Mouse (Mus musculus) heart, embryonic 11.5 days (tissue): ENCODE results near the gene Zfp628. TPM values are rescaled to one million over a fixed set of nuclear protein-coding genes. Genes with fewer than 3 reads are reported as not detected.

Experiments used
- ATAC-seq: fragments of 200-750 bp; cut with Nextera tagmentation; replicated peaks from 2 replicates; pipeline ENCODE4 v1.8.0; 2017; ENCODE audit warnings: moderate library complexity; ENCODE audit not compliant: insufficient number of reproducible peaks, low FRiP score, low TSS enrichment
- H3K27ac ChIP-seq: fragments of 300-500 bp; sonication (generic); 2 replicates; pipeline ENCODE4 v1.5.1; 2014; ENCODE audit warnings: mild to moderate bottlenecking, low read depth, low read length
- H3K27me3 ChIP-seq: fragments of 300-500 bp; sonication (generic); 2 replicates; pipeline ENCODE4 v1.6.1; 2014; ENCODE audit warnings: mild to moderate bottlenecking, low read length, mixed read lengths; ENCODE audit not compliant: control insufficient read depth, insufficient read depth
- H3K36me3 ChIP-seq: fragments of 300-500 bp; sonication (generic); 2 replicates; pipeline ENCODE4 v1.6.1; 2014; ENCODE audit warnings: mild to moderate bottlenecking, low read length, moderate library complexity, mixed read lengths; ENCODE audit not compliant: control insufficient read depth, insufficient read depth
- H3K4me1 ChIP-seq: fragments of 300-500 bp; sonication (generic); 2 replicates; pipeline ENCODE4 v1.6.1; 2014; ENCODE audit warnings: low read length; ENCODE audit not compliant: control insufficient read depth, insufficient read depth
- H3K4me2 ChIP-seq: fragments of 300-500 bp; sonication (generic); 2 replicates; pipeline ENCODE4 v1.6.1; 2014; ENCODE audit warnings: mild to moderate bottlenecking, moderate library complexity
- H3K4me3 ChIP-seq: fragments of 300-500 bp; sonication (generic); 2 replicates; pipeline ENCODE4 v1.5.1; 2014; ENCODE audit warnings: low read depth, low read length
- H3K9ac ChIP-seq: fragments of 300-500 bp; sonication (generic); 2 replicates; pipeline ENCODE4 v1.6.1; 2014; ENCODE audit warnings: mild to moderate bottlenecking, low read depth, low read length, moderate library complexity
- H3K9me3 ChIP-seq: fragments of 300-500 bp; sonication (generic); replicated peaks from 2 replicates; pipeline ENCODE4 v1.6.1; 2016; ENCODE audit warnings: low read length; ENCODE audit not compliant: control insufficient read depth
- WGBS: fragments of 180-500 bp; shearing (Covaris S2); extraction: QIAGEN DNeasy Blood & Tissue Kit; methylation state at CpG from one replicate; pipeline ENCODE4 v1.1.7; 2014; ENCODE audit not compliant: insufficient replicate concordance; 5-methylcytosine and 5-hydroxymethylcytosine counted together
- polyA plus RNA-seq: library from polyadenylated mRNA; unstranded; fragments of >200 nt; fragmentation: Nextera tagmentation; extraction: Ambion mirVana; gene quantifications from 2 replicates; pipeline ENCODE4 v1.2.1, GENCODE M21; 2014

Zfp628 gene
- polyA plus RNA-seq, 1 experiment from 2014 or later: 2.8 TPM

- no peak overlapping the region for H3K4me2 ChIP-seq
- H3K9ac ChIP-seq: no peak overlapping the region
- WGBS: 76% methylated on average over 4 of the region's 4 CpGs
- H3K9me3 ChIP-seq: no peaks in the 10 kb centered on the region
- no peaks in the 10 kb centered on the region for H3K27me3 ChIP-seq
- H3K27ac ChIP-seq: no peak overlapping the region
- no peaks in the 10 kb centered on the region for H3K36me3 ChIP-seq
- H3K4me1 ChIP-seq: no peaks in the 10 kb centered on the region
- H3K4me3 ChIP-seq: no peak overlapping the region
- no peak for ATAC-seq
Observed at GRCm38 (mm10) chr7:4886680-4887079, 28.3 kb upstream of the Zfp628 start.

DNA sequence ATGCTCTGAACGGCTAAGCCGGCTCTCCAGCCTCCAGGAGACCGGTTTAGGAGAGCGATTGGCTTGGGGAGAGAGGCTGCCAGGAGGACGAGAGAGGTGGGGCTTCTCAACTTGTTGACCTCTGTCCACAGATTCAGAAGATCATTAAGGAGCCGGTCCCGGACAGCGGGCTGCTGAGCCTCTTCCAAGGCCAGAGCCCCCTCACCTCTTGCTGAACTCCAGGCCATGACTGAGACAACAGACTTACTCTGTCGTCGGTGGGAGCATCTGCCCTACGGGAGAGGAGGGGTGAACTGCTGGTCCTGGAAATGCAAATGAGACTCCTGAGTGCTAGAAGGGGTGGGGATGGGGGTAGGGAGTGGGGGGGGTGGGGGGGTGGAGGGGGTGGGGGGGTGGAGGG is 19.8 kb upstream of the Zfp628 start:
- WGBS: 54% methylated on average over 11 of the region's 11 CpGs
- ATAC-seq: no peak
- Histone ChIP-seq H3K4me1 (peaks cover 9% of the 10 kb centered on the region), H3K9me3 (no peaks in the 10 kb centered on the region), H3K27me3 (no peaks in the 10 kb centered on the region), H3K4me2 (no peak overlapping the region), H3K27ac (no peak overlapping the region), H3K9ac (no peak overlapping the region), H3K4me3 (no peak overlapping the region), H3K36me3 (no peaks in the 10 kb centered on the region)

GRCm38 (mm10) chr7:4898851-4899648 is 16.0 kb upstream of the Zfp628 start:
- ATAC-seq: no peak; the same call in 1 of the 2 replicates
- Histone ChIP-seq H3K9ac (peak overlapping the region; percentile 63), H3K27me3 (no peaks in the 10 kb centered on the region), H3K4me2 (peak overlapping the region; percentile 72), H3K27ac (no peak overlapping the region), H3K4me1 (peaks cover 9% of the 10 kb centered on the region), H3K4me3 (peak overlapping the region; percentile 42), H3K36me3 (no peaks in the 10 kb centered on the region), H3K9me3 (no peaks in the 10 kb centered on the region)
- WGBS: 17% methylated on average over 17 of the region's 18 CpGs

GRCm38 (mm10) chr7:4899649-4900522 is 15.1 kb upstream of the Zfp628 start:
- Histone ChIP-seq H3K4me3 (peak overlapping the region; percentile 42), H3K9me3 (peaks cover 4% of the 10 kb centered on the region; the same call in 1 of the 2 replicates), H3K4me2 (peak overlapping the region; percentile 72), H3K27me3 (no peaks in the 10 kb centered on the region), H3K36me3 (no peaks in the 10 kb centered on the region), H3K27ac (peak overlapping the region; percentile 78), H3K4me1 (peaks cover 9% of the 10 kb centered on the region), H3K9ac (peak overlapping the region; percentile 69)
- ATAC-seq: peak; percentile 58
- 2% methylated on average over 19 of the region's 19 CpGs for WGBS

- H3K9me3 ChIP-seq: peaks cover 4% of the 10 kb centered on the region; the same call in 1 of the 2 replicates
- peaks cover 9% of the 10 kb centered on the region for H3K4me1 ChIP-seq
- peak overlapping the region; percentile 78 for H3K27ac ChIP-seq
- peak overlapping the region; percentile 69 for H3K9ac ChIP-seq
- no peaks in the 10 kb centered on the region for H3K36me3 ChIP-seq
- H3K27me3 ChIP-seq: no peaks in the 10 kb centered on the region
- peak overlapping the region; percentile 72 for H3K4me2 ChIP-seq
- WGBS: 20% methylated on average over 11 of the region's 11 CpGs
- H3K4me3 ChIP-seq: peak overlapping the region; percentile 42
- ATAC-seq: no peak
Observed at GRCm38 (mm10) chr7:4900523-4900851, 14.5 kb upstream of the Zfp628 start.

- Histone ChIP-seq H3K4me3 (peak overlapping the region; percentile 42), H3K4me1 (peaks cover 9% of the 10 kb centered on the region), H3K4me2 (peak overlapping the region; percentile 72; the same call in 1 of the 2 replicates), H3K27me3 (no peaks in the 10 kb centered on the region), H3K27ac (no peak overlapping the region), H3K9me3 (peaks cover 4% of the 10 kb centered on the region; the same call in 1 of the 2 replicates), H3K9ac (no peak overlapping the region), H3K36me3 (no peaks in the 10 kb centered on the region)
- ATAC-seq: no peak
- 48% methylated on average over 8 of the region's 8 CpGs for WGBS
Observed at GRCm38 (mm10) chr7:4901171-4901570, 13.8 kb upstream of the Zfp628 start.

GRCm38 (mm10) chr7:4902404-4902803 is 12.6 kb upstream of the Zfp628 start:
- H3K9ac ChIP-seq: no peak overlapping the region
- peaks cover 4% of the 10 kb centered on the region; the same call in 1 of the 2 replicates for H3K9me3 ChIP-seq
- WGBS: 82% methylated on average over 9 of the region's 9 CpGs
- H3K4me2 ChIP-seq: no peak overlapping the region
- no peak for ATAC-seq
- H3K27me3 ChIP-seq: no peaks in the 10 kb centered on the region
- H3K36me3 ChIP-seq: no peaks in the 10 kb centered on the region
- H3K4me1 ChIP-seq: peaks cover 9% of the 10 kb centered on the region
- H3K4me3 ChIP-seq: no peak overlapping the region
- H3K27ac ChIP-seq: no peak overlapping the region

GRCm38 (mm10) chr7:4906466-4906950 is 8.5 kb upstream of the Zfp628 start, which contains the start of gene Gm36210:
Gene Gm36210, minus strand, starts transcription at chr7:4906516.
- H3K4me2 ChIP-seq: no peak within 1 kb of the TSS
- peaks cover 4% of the 10 kb centered on the region; the same call in 1 of the 2 replicates for H3K9me3 ChIP-seq
- 52% methylated on average over 10 of the region's 10 CpGs for WGBS
- no peak for ATAC-seq
- no peak within 1 kb of the TSS for H3K27ac ChIP-seq
- no peaks in the 10 kb centered on the region for H3K27me3 ChIP-seq
- H3K36me3 ChIP-seq: no peaks in the 10 kb centered on the region
- H3K9ac ChIP-seq: peak within 1 kb of the TSS; percentile 39; the same call in 1 of the 2 replicates
- H3K4me1 ChIP-seq: no peaks in the 10 kb centered on the region
- no peak within 1 kb of the TSS for H3K4me3 ChIP-seq
